Mouse (Mus musculus): ENCODE measurements around the gene Hist1h2bp. TPM values are rescaled to one million over a fixed set of nuclear protein-coding genes. Genes with fewer than 3 reads are reported as not detected.
"Not testable (repeated sequence)": the region's sequence is repeated elsewhere in the genome, so short reads cannot be mapped to it uniquely, and the experiment has no call there.

Hist1h2bp gene
- polyA plus RNA-seq, 1 experiment from 2014 or later, result 2.5 TPM

GRCm38 (mm10) chr13:21753524-21754285 is 33.6 kb upstream of the Hist1h2bp start, which contains the start of the genes Hist1h2ak and Hist1h2bn:
Hist1h2ak (minus strand) TSS chr13:21753827.
Hist1h2bn (plus strand) TSS chr13:21754123.
- H3K4me2 ChIP-seq, result peak within 1 kb of the TSS; percentile 62

GRCm38 (mm10) chr13:21754294-21755001 is 32.8 kb upstream of the Hist1h2bp start:
- peak overlapping the region; percentile 91 for H3K27ac ChIP-seq (ENCODE audit: low read depth, low read length)
- DNase-seq (ENCODE audit: low spot score, missing footprints), result peak; percentile 92
- peak overlapping the region; percentile 62 for H3K4me2 ChIP-seq
- ATAC-seq (ENCODE audit: low FRiP score); H3K36me3 ChIP-seq (ENCODE audit: control insufficient read depth, insufficient read depth, low read length); H3K4me1 ChIP-seq (ENCODE audit: control insufficient read depth, insufficient read depth, low read length); H3K9me3 ChIP-seq (ENCODE audit: control insufficient read depth, low read length); H3K27me3 ChIP-seq (ENCODE audit: control insufficient read depth, insufficient read depth, low read length): not testable (repeated sequence)
- peak overlapping the region; percentile 69 for H3K9ac ChIP-seq (ENCODE audit: low read length)
- H3K4me3 ChIP-seq (ENCODE audit: low read depth, low read length), result peak overlapping the region; percentile 44
- 1% methylated on average over 15 of the region's 26 CpGs for WGBS

More at GRCm38 (mm10) chr13:21753524-21754285, 33.6 kb upstream of the Hist1h2bp start, which contains the start of the genes Hist1h2ak and Hist1h2bn:
- peaks cover 10% of the 10 kb centered on the region; the same call in 1 of the 2 replicates for H3K4me1 ChIP-seq (ENCODE audit: control insufficient read depth, insufficient read depth, low read length)
- peak; percentile 96 for DNase-seq (ENCODE audit: low spot score, missing footprints)
- not testable (repeated sequence) for H3K27me3 ChIP-seq (ENCODE audit: control insufficient read depth, insufficient read depth, low read length); H3K36me3 ChIP-seq (ENCODE audit: control insufficient read depth, insufficient read depth, low read length); H3K9me3 ChIP-seq (ENCODE audit: control insufficient read depth, low read length)
- H3K27ac ChIP-seq (ENCODE audit: low read depth, low read length), result peak within 1 kb of the TSS; percentile 91
- H3K4me3 ChIP-seq (ENCODE audit: low read depth, low read length), result peak within 1 kb of the TSS; percentile 44
- under 1% methylated on average over 35 of the region's 50 CpGs for WGBS
- peak within 1 kb of the TSS; percentile 72 for H3K9ac ChIP-seq (ENCODE audit: low read length)
- ATAC-seq (ENCODE audit: low FRiP score), result peak; percentile 92

- Histone ChIP-seq H3K27ac (ENCODE audit: low read depth, low read length) (no peak overlapping the region), H3K36me3 (ENCODE audit: control insufficient read depth, insufficient read depth, low read length) (no peaks in the 10 kb centered on the region), H3K4me2 (no peak overlapping the region), H3K27me3 (ENCODE audit: control insufficient read depth, insufficient read depth, low read length) (no peaks in the 10 kb centered on the region), H3K4me3 (ENCODE audit: low read depth, low read length) (no peak overlapping the region), H3K4me1 (ENCODE audit: control insufficient read depth, insufficient read depth, low read length) (0 out of 2 replicates have a peak, but pooled peaks cover 6% of the 10 kb centered on the region), H3K9ac (ENCODE audit: low read length) (no peak overlapping the region), H3K9me3 (ENCODE audit: control insufficient read depth, low read length) (no peaks in the 10 kb centered on the region)
- no peak for ATAC-seq (ENCODE audit: low FRiP score)
- no peak for DNase-seq (ENCODE audit: low spot score, missing footprints)
- 72% methylated on average over 1 of the region's 1 CpGs for WGBS
Observed at GRCm38 (mm10) chr13:21755707-21756106, 31.6 kb upstream of the Hist1h2bp start.

GRCm38 (mm10) chr13:21778814-21779766 is 8.2 kb upstream of the Hist1h2bp start:
- Histone ChIP-seq H3K9me3 (ENCODE audit: control insufficient read depth, low read length) (no peaks in the 10 kb centered on the region), H3K27ac (ENCODE audit: low read depth, low read length) (peak overlapping the region; percentile 98), H3K27me3 (ENCODE audit: control insufficient read depth, insufficient read depth, low read length) (no peaks in the 10 kb centered on the region), H3K4me1 (ENCODE audit: control insufficient read depth, insufficient read depth, low read length) (peaks cover 22% of the 10 kb centered on the region), H3K36me3 (ENCODE audit: control insufficient read depth, insufficient read depth, low read length) (no peaks in the 10 kb centered on the region), H3K9ac (ENCODE audit: low read length) (peak overlapping the region; percentile 79), H3K4me3 (ENCODE audit: low read depth, low read length) (peak overlapping the region; percentile 46), H3K4me2 (peak overlapping the region; percentile 94)
- ATAC-seq (ENCODE audit: low FRiP score), result peak; percentile 84
- 5% methylated on average over 33 of the region's 33 CpGs for WGBS
- peak; percentile 97 for DNase-seq (ENCODE audit: low spot score, missing footprints)

GRCm38 (mm10) chr13:21779767-21780731 is 7.2 kb upstream of the Hist1h2bp start, which contains the start of gene Hist1h1b:
Hist1h1b (minus strand) TSS chr13:21780625.
- Histone ChIP-seq H3K27ac (ENCODE audit: low read depth, low read length) (peak within 1 kb of the TSS; percentile 98), H3K9ac (ENCODE audit: low read length) (peak within 1 kb of the TSS; percentile 79), H3K4me1 (ENCODE audit: control insufficient read depth, insufficient read depth, low read length) (peaks cover 28% of the 10 kb centered on the region), H3K4me2 (peak within 1 kb of the TSS; percentile 94), H3K9me3 (ENCODE audit: control insufficient read depth, low read length) (no peaks in the 10 kb centered on the region), H3K4me3 (ENCODE audit: low read depth, low read length) (peak within 1 kb of the TSS; percentile 46), H3K36me3 (ENCODE audit: control insufficient read depth, insufficient read depth, low read length) (no peaks in the 10 kb centered on the region), H3K27me3 (ENCODE audit: control insufficient read depth, insufficient read depth, low read length) (no peaks in the 10 kb centered on the region)
- DNase-seq (ENCODE audit: low spot score, missing footprints), result peak; percentile 97
- ATAC-seq (ENCODE audit: low FRiP score), result peak; percentile 60
- under 1% methylated on average over 44 of the region's 44 CpGs for WGBS

GRCm38 (mm10) chr13:21781021-21781555 is 6.2 kb upstream of the Hist1h2bp start:
- Histone ChIP-seq H3K27me3 (ENCODE audit: control insufficient read depth, insufficient read depth, low read length) (no peaks in the 10 kb centered on the region), H3K4me3 (ENCODE audit: low read depth, low read length) (no peak overlapping the region), H3K4me1 (ENCODE audit: control insufficient read depth, insufficient read depth, low read length) (peaks cover 33% of the 10 kb centered on the region), H3K36me3 (ENCODE audit: control insufficient read depth, insufficient read depth, low read length) (no peaks in the 10 kb centered on the region), H3K9ac (ENCODE audit: low read length) (no peak overlapping the region), H3K9me3 (ENCODE audit: control insufficient read depth, low read length) (no peaks in the 10 kb centered on the region), H3K27ac (ENCODE audit: low read depth, low read length) (peak overlapping the region; percentile 98), H3K4me2 (peak overlapping the region; percentile 94)
- no peak for ATAC-seq (ENCODE audit: low FRiP score)
- DNase-seq (ENCODE audit: low spot score, missing footprints), result peak; percentile 93
- 49% methylated on average over 6 of the region's 6 CpGs for WGBS

- Histone ChIP-seq H3K27me3 (ENCODE audit: control insufficient read depth, insufficient read depth, low read length) (no peaks in the 10 kb centered on the region), H3K4me3 (ENCODE audit: low read depth, low read length) (no peak overlapping the region), H3K9me3 (ENCODE audit: control insufficient read depth, low read length) (no peaks in the 10 kb centered on the region), H3K36me3 (ENCODE audit: control insufficient read depth, insufficient read depth, low read length) (no peaks in the 10 kb centered on the region), H3K4me2 (no peak overlapping the region), H3K4me1 (ENCODE audit: control insufficient read depth, insufficient read depth, low read length) (peaks cover 34% of the 10 kb centered on the region), H3K27ac (ENCODE audit: low read depth, low read length) (no peak overlapping the region), H3K9ac (ENCODE audit: low read length) (no peak overlapping the region)
- 92% methylated on average over 1 of the region's 1 CpGs for WGBS
- DNase-seq (ENCODE audit: low spot score, missing footprints) (peak; percentile 90), ATAC-seq (ENCODE audit: low FRiP score) (no peak)
Observed at GRCm38 (mm10) chr13:21781639-21782038, 5.6 kb upstream of the Hist1h2bp start.

Data from midbrain, embryonic 11.5 days (tissue).